Mouse (Mus musculus) small intestine, adult 2 months (tissue): ENCODE data around the gene Coro1b.

Experiments used
- CTCF ChIP-seq: fragments of 200-500 bp; IDR thresholded peaks from 2 replicates; pipeline ENCODE4 v1.5.1; 2012; ENCODE audit warnings: low read depth, mild to moderate bottlenecking, control low read depth, inconsistent platforms, low read length, moderate library complexity, mixed read lengths; ENCODE audit not compliant: insufficient replicate concordance, insufficient read length; ENCODE audit errors: extremely low read depth
- POLR2A ChIP-seq: fragments of 200-500 bp; IDR thresholded peaks from 2 replicates; pipeline ENCODE4 v1.6.1; 2012; ENCODE audit warnings: low read depth, mild to moderate bottlenecking, control low read depth, inconsistent platforms, low read length, moderate library complexity

DNA sequence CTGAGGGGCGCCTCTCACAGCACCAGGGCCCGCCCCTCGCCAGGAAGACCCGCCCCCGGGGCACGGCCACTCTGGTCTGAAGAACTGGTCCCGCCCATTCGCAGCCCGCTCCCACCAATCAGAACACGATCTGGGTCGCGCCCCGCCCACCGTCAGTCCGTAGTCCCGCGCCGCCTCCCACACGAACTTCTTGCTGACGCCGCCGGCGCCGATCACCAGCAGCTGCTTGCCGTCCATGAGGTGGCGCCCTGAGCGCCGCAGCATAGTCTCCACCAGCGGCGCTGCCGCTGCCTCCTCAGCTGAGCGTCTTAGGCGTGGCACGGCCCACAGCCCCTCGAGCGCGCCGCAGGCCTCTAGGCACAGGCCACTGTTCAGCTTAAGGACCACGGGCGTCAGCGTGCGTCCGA, 21.0 kb downstream of the Coro1b start:
- TF ChIP-seq POLR2A (peak; percentile 92), CTCF (peak; percentile 83)
